Mouse (Mus musculus) small intestine, adult 2 months (tissue): ENCODE measurements at regions not wholly inside any gene's neighbourhood (a gene's known extent, or its start where the extent isn't known, plus 50 kb on each side); places are given as distances from the start of the nearest gene placed in this dataset.

Experiments
- H3K27ac ChIP-seq: fragments of 200-500 bp; 2 replicates; pipeline ENCODE4 v1.5.1; 2012; ENCODE audit warnings: low read depth, low read length, control low read depth, inconsistent platforms; ENCODE audit not compliant: insufficient read depth
- H3K27me3 ChIP-seq: fragments of 200-500 bp; 2 replicates; pipeline ENCODE4 v1.6.1; 2012; ENCODE audit warnings: mild to moderate bottlenecking, moderate library complexity, low read length, inconsistent platforms; ENCODE audit not compliant: control insufficient read depth, insufficient read depth
- H3K36me3 ChIP-seq: fragments of 200-500 bp; 2 replicates; pipeline ENCODE4 v1.6.1; 2012; ENCODE audit warnings: mild to moderate bottlenecking, low read length, control low read depth, inconsistent platforms; ENCODE audit not compliant: control insufficient read depth, insufficient read depth
- H3K4me1 ChIP-seq: fragments of 200-500 bp; 2 replicates; pipeline ENCODE4 v1.6.1; 2012; ENCODE audit warnings: low read length, inconsistent platforms, mixed read lengths; ENCODE audit not compliant: control insufficient read depth, insufficient read depth, insufficient read length
- H3K4me3 ChIP-seq: fragments of 200-500 bp; 2 replicates; pipeline ENCODE4 v1.5.1; 2012; ENCODE audit warnings: low read depth, mild to moderate bottlenecking, control low read depth, inconsistent platforms, low read length, moderate library complexity
- CTCF ChIP-seq: fragments of 200-500 bp; IDR thresholded peaks from 2 replicates; pipeline ENCODE4 v1.5.1; 2012; ENCODE audit warnings: low read depth, mild to moderate bottlenecking, control low read depth, inconsistent platforms, low read length, moderate library complexity, mixed read lengths; ENCODE audit not compliant: insufficient replicate concordance, insufficient read length; ENCODE audit errors: extremely low read depth
- POLR2A ChIP-seq: fragments of 200-500 bp; IDR thresholded peaks from 2 replicates; pipeline ENCODE4 v1.6.1; 2012; ENCODE audit warnings: low read depth, mild to moderate bottlenecking, control low read depth, inconsistent platforms, low read length, moderate library complexity
- WGBS: fragments of 180-500 bp; shearing (Covaris S2); methylation state at CpG from one replicate; pipeline ENCODE4 v1.1.7; 2018; 5-methylcytosine and 5-hydroxymethylcytosine counted together

GRCm38 (mm10) chr8:92152478-92152877 is 204.9 kb upstream of the Irx5 start:
- no peaks in the 10 kb centered on the region for H3K36me3 ChIP-seq
- no peaks in the 10 kb centered on the region for H3K4me1 ChIP-seq
- TF ChIP-seq POLR2A (no peak), CTCF (no peak)
- WGBS, result 85% methylated on average over 5 of the region's 5 CpGs
- no peak overlapping the region for H3K27ac ChIP-seq
- no peaks in the 10 kb centered on the region for H3K27me3 ChIP-seq
- no peak overlapping the region for H3K4me3 ChIP-seq

- 74% methylated on average over 3 of the region's 3 CpGs for WGBS
- H3K27me3 ChIP-seq, result no peaks in the 10 kb centered on the region
- TF ChIP-seq POLR2A, result no peak
- TF ChIP-seq CTCF, result no peak
- no peaks in the 10 kb centered on the region for H3K4me1 ChIP-seq
- no peak overlapping the region for H3K4me3 ChIP-seq
- H3K27ac ChIP-seq, result no peak overlapping the region
- H3K36me3 ChIP-seq, result no peaks in the 10 kb centered on the region
These were observed 209.8 kb upstream of the Irx5 start for GRCm38 (mm10) chr8:92147672-92148071.

- 36% methylated on average over 17 of the region's 17 CpGs for WGBS
- H3K27me3 ChIP-seq, result no peaks in the 10 kb centered on the region
- no peak overlapping the region for H3K4me3 ChIP-seq
- H3K4me1 ChIP-seq, result no peaks in the 10 kb centered on the region
- TF ChIP-seq CTCF, result no peak
- TF ChIP-seq POLR2A, result no peak
- no peak overlapping the region for H3K27ac ChIP-seq
- no peaks in the 10 kb centered on the region for H3K36me3 ChIP-seq
These were observed 220.1 kb upstream of the Irx5 start for GRCm38 (mm10) chr8:92137091-92137882.

- Histone ChIP-seq H3K36me3 (no peaks in the 10 kb centered on the region), H3K4me3 (no peak overlapping the region), H3K4me1 (no peaks in the 10 kb centered on the region), H3K27ac (no peak overlapping the region), H3K27me3 (no peaks in the 10 kb centered on the region)
- 49% methylated on average over 12 of the region's 13 CpGs for WGBS
- TF ChIP-seq POLR2A (no peak), CTCF (no peak)
These were observed 221.0 kb upstream of the Irx5 start for GRCm38 (mm10) chr8:92136413-92136812.

- no peak for TF ChIP-seq POLR2A
- TF ChIP-seq CTCF, result no peak
- 42% methylated on average over 5 of the region's 5 CpGs for WGBS
- Histone ChIP-seq H3K27me3 (no peaks in the 10 kb centered on the region), H3K4me3 (no peak overlapping the region), H3K4me1 (no peaks in the 10 kb centered on the region), H3K27ac (no peak overlapping the region), H3K36me3 (no peaks in the 10 kb centered on the region)
These were observed 223.0 kb upstream of the Irx5 start for GRCm38 (mm10) chr8:92134434-92134833.

GRCm38 (mm10) chr8:92133484-92134406 is 223.7 kb upstream of the Irx5 start:
- Histone ChIP-seq H3K27me3 (no peaks in the 10 kb centered on the region), H3K27ac (no peak overlapping the region), H3K4me3 (no peak overlapping the region), H3K4me1 (no peaks in the 10 kb centered on the region), H3K36me3 (no peaks in the 10 kb centered on the region)
- WGBS, result 47% methylated on average over 24 of the region's 24 CpGs
- no peak for TF ChIP-seq POLR2A
- TF ChIP-seq CTCF, result no peak

GRCm38 (mm10) chr8:92132949-92133348 is 224.5 kb upstream of the Irx5 start:
- no peaks in the 10 kb centered on the region for H3K36me3 ChIP-seq
- 69% methylated on average over 4 of the region's 4 CpGs for WGBS
- no peaks in the 10 kb centered on the region for H3K4me1 ChIP-seq
- H3K27ac ChIP-seq, result no peak overlapping the region
- H3K4me3 ChIP-seq, result no peak overlapping the region
- TF ChIP-seq CTCF (no peak), POLR2A (no peak)
- H3K27me3 ChIP-seq, result no peaks in the 10 kb centered on the region
